Mouse (Mus musculus): ENCODE measurements at regions not wholly inside any gene's neighbourhood (a gene's known extent, or its start where the extent isn't known, plus 50 kb on each side); places are given as distances from the start of the nearest gene placed in this dataset.

DNA sequence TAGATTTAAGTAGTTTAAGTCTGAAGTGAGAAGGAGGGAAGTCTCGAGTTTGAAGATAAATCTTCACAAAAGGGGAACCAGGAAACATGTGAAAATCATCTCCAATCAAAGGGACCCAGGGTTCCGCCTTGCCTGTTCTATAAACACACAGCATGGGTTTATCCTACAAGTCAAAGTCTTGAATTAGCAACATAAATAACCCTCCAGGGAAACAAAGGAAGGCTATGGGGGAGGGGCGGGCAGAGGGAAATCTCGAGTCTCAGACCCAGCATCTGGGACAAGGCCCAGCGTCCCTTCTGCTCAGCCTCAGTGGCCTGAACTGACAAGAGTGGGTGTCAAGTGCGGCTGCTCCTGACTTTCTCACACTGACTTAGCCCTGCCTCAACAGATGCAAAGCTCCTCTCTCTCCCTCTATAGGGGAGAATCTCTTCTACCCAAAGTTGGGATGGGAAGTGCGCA, 240.3 kb upstream of the Lrig3 start:
- peak; percentile 64 for DNase-seq (ENCODE audit: low spot score)

GRCm38 (mm10) chr10:125726546-125726945, 239.4 kb upstream of the Lrig3 start:
- DNase-seq (ENCODE audit: low spot score) = peak; percentile 15

- DNase-seq (ENCODE audit: low spot score) = no peak
Measured at GRCm38 (mm10) chr10:125735744-125736494, 230.0 kb upstream of the Lrig3 start.

DNA sequence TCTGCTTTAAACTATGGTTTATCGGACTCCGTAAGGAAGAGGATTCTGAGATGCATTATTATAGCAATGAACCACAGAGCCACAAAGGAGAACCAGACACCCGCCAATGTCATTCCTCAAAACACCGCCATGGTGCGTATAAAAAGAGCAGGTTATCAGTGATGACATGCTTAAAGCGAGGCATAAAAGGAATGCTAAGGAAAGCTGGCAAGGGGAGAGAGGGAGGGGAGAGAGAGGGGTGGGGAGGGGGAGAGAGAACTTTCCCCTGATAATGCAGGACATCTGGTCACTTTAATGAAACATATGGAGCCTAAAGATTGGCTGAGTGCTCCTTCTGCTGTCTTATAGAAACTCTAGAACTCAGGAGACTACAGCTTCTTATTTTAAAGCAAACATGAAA, 222.8 kb upstream of the Lrig3 start:
- no peak for DNase-seq (ENCODE audit: low spot score)

GRCm38 (mm10) chr10:125749031-125749585, 216.9 kb upstream of the Lrig3 start:
- no peak for DNase-seq (ENCODE audit: low spot score)

- no peak for DNase-seq (ENCODE audit: low spot score)
Measured at GRCm38 (mm10) chr10:125752506-125753218, 213.3 kb upstream of the Lrig3 start.

DNA sequence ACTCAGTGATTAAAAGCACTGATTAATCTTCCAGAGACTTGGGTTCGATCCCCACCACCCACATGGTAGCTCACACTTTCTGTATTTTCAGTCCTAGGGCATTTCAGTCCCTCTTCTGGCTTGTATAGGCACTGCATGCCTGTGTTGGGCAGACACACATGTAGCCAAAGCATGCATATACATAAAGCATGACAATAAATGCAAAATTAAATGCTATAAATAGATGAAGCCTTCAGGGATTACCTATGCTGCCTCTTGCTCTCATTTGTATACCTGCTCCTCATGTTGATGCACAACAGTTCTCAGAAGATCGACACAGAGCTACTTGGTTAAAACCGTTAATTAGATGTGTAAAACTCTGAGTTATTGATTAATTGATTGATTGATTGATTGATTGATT, 206.8 kb upstream of the Lrig3 start:
- no peak for DNase-seq (ENCODE audit: low spot score)

GRCm38 (mm10) chr10:125762367-125763068, 203.4 kb upstream of the Lrig3 start:
- DNase-seq (ENCODE audit: low spot score) = no peak

DNA sequence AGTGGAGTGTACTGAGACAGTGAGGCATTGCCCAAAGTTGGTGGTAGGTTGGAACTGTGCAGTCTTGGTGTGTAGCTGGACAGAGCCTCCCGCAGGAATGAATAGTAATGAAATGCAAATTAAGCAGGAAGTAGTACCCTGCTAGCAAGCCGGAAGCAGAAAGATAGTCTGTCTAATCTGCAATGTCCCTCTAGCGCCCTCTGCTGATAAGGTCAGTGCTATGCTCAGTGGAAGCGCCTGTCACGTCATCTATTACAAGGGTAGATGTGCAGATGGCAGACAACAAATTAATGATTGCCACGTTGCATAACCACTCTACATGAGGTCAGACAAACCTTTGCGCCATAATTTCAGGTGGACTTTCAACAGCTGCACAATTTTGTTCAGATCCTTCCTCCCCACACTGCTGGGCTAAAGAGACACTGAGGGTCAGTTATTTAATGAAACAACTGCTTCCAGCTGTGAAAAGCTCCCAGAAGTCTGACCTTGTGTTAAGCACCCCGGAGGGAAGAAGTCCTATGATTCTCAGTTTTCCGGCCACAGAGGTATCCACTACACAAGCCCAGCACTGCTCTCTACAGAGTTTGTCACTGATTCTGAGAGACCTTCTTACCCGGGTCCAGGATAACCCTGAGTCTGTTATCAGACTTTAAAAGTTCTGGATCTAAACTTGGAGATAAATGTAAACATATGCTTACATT, 201.4 kb upstream of the Lrig3 start:
- DNase-seq (ENCODE audit: low spot score) = peak; percentile 59

DNA sequence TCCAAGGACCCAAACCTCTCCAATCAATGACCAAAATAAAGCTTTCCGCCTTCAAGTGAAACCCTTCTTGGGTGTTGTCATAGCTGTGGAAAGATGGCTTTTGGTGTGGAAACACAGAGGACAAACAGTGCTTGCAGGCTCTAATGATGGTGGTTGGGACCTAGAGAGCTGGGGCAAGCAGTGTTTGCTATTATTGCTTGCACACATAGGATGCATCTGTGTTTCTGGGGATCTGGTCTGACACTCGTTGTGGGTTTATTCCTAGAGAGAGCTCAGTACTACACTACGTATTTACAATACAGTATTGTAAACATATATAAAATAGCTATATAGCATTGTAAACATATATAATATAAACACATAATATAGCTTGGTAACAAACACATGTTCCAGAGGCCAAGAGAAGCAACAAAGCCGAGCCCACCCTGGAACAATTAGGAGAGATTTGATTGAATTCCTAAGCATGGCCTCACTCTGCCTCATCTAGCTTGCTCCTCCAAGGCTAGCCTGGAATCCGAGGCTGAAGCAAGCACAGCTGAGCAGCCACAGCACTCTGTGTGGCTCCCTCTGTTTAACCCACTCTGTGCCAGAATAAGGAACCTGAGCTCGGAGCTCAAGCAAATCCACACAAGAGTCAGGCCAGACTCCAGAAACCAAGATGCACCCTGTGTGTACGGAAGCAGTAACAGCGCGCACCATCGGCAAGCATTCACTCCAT, 200.7 kb upstream of the Lrig3 start:
- DNase-seq (ENCODE audit: low spot score) = no peak

GRCm38 (mm10) chr10:125768281-125768680, 197.7 kb upstream of the Lrig3 start:
- DNase-seq (ENCODE audit: low spot score) = no peak

DNA sequence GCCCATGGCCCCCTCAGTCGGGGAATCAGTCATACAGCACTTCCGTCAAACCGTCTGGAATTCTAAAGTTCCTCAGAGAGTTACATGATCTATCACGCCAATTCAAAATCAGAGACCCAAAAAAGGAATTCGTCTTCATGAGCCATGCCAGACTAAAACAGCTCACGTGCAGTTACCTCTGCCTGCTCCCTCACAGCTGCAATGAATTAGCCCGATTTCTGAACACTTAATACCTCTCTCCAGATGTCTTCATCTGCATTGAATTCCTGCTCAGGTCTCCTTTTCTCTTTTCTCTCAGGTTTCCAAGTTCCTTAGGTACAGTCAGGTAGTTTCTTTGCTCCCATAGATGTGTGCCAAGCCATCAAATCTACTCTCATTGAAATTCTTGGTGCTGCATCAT, 192.4 kb upstream of the Lrig3 start:
- DNase-seq (ENCODE audit: low spot score) = no peak

GRCm38 (mm10) chr10:125782486-125782885, 183.5 kb upstream of the Lrig3 start:
- no peak for DNase-seq (ENCODE audit: low spot score)

DNA sequence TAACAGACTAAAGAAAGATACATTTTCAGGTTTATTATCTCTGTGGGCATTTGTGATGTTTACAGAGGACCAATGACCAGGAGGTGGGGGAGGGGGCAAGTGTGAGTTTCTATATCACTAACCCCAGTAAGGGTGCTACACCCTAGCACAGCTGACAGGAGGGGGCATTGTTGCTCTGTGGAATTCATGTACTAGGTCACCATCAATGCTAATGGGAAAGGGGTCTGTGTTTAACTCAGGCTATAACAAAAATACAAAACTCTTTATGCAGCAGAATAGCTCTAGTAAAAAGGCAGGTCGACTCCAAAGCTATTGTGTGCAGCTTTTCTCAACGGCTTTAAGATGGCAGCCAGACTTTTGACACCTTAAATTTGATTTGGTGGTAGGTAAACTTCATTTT, 181.1 kb upstream of the Lrig3 start:
- DNase-seq (ENCODE audit: low spot score) = peak; percentile 19

DNA sequence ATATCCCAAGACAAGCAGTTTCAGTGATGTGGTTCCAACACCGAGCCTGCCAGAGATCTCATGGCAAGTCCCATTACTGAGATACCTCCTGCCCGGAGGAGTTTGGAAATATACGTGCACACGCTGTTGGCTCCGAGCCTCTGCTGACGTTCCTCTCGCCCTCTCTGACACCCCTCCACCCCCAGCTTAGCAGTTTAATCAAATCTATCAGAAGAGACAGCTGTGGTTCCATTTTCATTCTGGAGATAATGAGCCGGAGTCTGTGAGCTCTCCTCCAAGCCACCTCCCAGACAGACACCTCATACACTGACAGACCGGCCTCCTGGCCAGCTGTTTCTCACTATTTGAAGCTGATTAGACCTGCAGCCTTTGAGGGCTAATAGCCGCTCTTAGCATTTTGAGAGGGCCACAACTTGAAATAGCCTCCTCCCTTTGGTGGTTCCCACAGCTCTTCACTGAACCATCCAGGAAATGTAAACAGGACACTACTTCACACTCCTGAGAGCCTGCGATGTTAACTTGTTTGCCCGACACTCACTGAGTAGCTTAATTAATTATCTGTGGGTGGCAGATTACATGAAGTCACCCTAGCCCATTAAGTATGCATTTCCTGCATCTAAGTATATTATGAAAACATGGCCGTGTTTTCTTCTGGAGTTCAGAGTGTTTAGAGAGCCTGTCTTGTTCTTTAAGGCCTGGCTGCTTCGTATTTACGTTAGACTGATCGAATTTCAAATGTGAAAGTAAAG, 180.3 kb upstream of the Lrig3 start:
- no peak for DNase-seq (ENCODE audit: low spot score)

GRCm38 (mm10) chr10:125786197-125786879, 179.6 kb upstream of the Lrig3 start:
- no peak for DNase-seq (ENCODE audit: low spot score)

DNA sequence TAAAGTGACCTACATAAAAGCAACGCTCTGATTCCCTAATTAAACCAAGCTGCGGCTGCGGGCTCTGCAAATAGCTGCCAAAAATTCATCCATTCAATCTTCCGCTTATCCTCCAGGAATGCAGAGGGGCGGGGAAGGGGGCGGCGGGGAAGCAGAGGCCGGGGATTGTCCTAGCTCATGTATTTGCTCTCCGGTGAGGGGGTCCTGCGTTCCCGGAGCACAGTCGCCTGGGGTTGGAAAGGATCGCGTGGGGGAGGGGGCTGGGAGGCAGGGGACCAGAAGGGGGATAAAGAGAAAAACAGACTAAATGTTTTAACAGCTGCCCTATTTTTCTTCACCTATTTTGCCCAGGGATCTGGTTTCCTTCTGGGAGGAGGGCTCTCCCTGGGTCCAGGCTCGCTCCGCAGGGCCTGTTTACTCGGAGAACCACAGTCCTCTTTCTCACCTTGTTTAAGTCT, 179.1 kb upstream of the Lrig3 start:
- no peak for DNase-seq (ENCODE audit: low spot score)

- no peak for DNase-seq (ENCODE audit: low spot score)
Measured at GRCm38 (mm10) chr10:125787441-125788060, 178.4 kb upstream of the Lrig3 start.

- DNase-seq (ENCODE audit: low spot score) = no peak
Measured at GRCm38 (mm10) chr10:125788262-125788661, 177.7 kb upstream of the Lrig3 start.
